Mouse (Mus musculus): ENCODE measurements at regions not wholly inside any gene's neighbourhood (a gene's known extent, or its start where the extent isn't known, plus 50 kb on each side); places are given as distances from the start of the nearest gene placed in this dataset.
"Not testable (repeated sequence)": the region's sequence is repeated elsewhere in the genome, so short reads cannot be mapped to it uniquely, and the experiment has no call there.

- not testable (repeated sequence) for DNase-seq
These were observed 236.9 kb upstream of the Tmem196 start for GRCm38 (mm10) chr12:119708715-119709114.

DNA sequence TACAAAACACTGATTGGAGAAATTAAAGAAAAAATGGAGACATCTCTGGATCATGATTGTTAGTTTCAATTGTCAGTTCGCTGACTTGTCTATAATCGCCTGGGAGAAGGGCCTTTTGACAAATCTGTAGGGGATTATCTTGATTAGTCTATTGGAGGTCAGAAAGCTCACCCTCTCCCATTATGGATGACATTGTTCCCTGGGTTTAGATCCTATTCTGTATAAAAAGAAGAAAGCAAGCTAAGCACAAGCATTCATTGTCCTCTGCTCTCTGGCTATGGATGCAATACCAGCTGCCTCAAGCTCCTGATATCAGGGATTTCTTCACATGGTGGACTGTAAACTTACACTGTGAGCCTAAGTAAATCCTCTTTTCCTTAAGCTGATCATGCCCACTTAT lies 214.8 kb upstream of the Tmem196 start:
- no peak for DNase-seq

DNA sequence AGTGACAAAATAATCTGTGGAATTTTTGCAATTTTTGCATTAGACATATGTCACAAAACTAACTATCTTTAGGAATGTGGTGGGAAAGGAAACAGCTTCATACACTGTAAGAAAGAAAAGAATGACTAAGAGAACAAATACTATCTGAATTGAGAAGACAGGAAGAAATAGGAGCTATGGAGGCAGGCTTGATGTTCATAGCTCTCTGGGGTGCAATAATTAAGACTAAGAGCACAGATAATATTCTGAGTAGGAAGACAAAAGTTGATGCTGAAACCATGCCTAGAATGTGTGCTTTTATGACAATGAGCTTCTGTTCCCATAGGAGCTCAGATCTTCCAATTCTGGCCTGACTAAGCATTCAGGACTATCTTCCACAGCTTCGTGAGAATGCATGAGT lies 183.0 kb upstream of the Tmem196 start:
- DNase-seq, result no peak

GRCm38 (mm10) chr12:119763292-119763976 lies 182.2 kb upstream of the Tmem196 start:
- peak; percentile 11 for DNase-seq

GRCm38 (mm10) chr12:119777559-119777958 lies 168.1 kb upstream of the Tmem196 start:
- no peak for DNase-seq

DNA sequence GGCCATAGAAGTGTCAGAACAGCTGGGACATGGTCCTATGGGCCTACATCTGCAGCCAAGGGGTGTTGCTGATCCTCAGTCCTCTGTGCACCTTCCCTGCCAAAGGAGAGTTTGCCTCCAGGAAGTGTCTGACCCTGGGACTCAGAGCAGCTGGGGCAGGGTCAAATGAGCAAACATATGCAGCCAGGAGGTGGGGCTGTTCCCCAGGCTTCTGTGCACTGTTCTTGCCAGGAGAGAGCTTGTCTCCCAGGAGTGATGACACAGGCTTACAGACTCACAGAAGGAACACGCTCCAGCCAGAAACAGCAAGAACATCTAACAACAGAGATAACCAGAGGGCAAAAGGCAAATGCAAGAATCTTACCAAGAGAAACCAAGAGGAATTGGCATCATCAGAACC lies 137.9 kb upstream of the Tmem196 start:
- no peak for DNase-seq

DNA sequence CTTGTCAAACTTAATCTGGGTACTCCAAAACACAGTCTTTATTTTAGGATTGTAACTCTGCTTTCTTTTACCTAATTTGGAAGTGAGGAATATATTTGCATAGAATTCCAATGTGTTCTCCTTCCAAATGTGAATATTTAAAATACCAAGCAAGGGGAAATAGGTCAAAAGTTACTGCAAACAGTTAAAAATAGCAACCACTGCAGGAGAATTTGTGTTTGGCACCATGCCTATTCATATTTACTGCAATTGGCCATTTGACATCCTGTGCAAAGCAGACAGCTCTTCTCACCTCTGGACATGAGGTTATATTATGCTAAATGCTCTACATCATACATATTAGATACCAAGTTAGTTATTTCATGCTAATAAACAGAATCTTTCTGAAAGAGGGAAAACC lies 129.4 kb upstream of the Tmem196 start:
- DNase-seq, result no peak

GRCm38 (mm10) chr12:119839119-119839518 lies 106.5 kb upstream of the Tmem196 start:
- DNase-seq, result no peak

- no peak for DNase-seq
These were observed 63.9 kb upstream of the Tmem196 start for GRCm38 (mm10) chr12:119881744-119882143.

DNA sequence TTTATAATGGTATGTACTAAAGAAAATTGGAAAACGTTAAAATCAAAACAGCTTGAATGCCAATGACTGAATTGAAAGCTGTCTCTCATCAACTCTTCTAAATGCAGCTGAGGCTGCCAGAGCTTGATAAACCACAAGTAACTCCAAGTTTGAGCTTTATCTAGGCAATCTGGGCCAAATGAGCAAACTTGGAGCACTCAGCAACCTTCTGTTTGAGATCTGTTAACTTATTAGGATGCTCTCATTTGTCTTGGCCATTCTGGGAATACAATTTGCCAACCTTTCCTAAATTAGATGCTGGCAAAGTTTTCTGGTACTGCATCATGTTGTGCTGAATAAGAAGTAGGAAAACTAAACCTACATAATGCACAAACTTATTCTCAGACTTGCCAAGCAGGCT lies 55.6 kb upstream of the Tmem196 start:
- no peak for DNase-seq
